Mouse (Mus musculus): ENCODE results near the gene Dusp1.

DNA sequence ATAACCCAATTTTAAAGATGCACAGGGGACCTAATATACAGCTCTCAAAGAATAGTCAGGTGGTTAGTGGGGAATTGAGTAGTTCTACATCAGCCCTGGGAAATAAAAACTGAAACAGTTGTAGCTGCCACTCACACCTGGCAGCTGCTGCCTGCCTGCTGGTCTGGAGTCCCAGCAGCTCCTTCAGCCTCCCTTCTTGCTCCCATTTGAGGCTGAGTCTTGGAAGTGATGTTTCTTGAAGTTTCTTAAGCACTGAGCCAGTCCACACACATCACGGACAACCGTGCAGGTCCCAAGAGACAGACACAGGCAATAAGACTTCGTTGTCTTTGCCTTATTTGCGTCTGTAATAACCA is 5.9 kb upstream of the Dusp1 start:
- TF ChIP-seq CTCF (IDR thresholded peaks at IDR 0.05; ENCODE audit: extremely low read depth, insufficient read depth, low read length): no peak
- no peak for TF ChIP-seq POLR2A (IDR thresholded peaks at IDR 0.05; ENCODE audit: extremely low read depth, insufficient read depth, low read length)
